Mouse (Mus musculus): Measurements from ENCODE around the gene 1700020A23Rik. TPM values are rescaled to one million over a fixed set of nuclear protein-coding genes. Genes with fewer than 3 reads are reported as not detected.
"Not testable (repeated sequence)": the region's sequence is repeated elsewhere in the genome, so short reads cannot be mapped to it uniquely, and the experiment has no call there.

Gene 1700020A23Rik
- total RNA-seq, 1 experiment = not detected

GRCm38 (mm10) chr2:130365211-130366094 lies 39.6 kb upstream of the 1700020A23Rik start:
- Histone ChIP-seq H3K36me3 (ENCODE audit: control insufficient read depth, insufficient read depth, low read length, poor library complexity, severe bottlenecking) (no peaks in the 10 kb centered on the region), H3K27ac (ENCODE audit: insufficient read depth, low read depth, low read length, poor library complexity, severe bottlenecking) (no peak overlapping the region), H3K4me1 (ENCODE audit: control insufficient read depth in 2 of 2, insufficient read depth in 2 of 2, low read length in 2 of 2, poor library complexity in 1 of 2) (peaks cover 0 to 9% of the 10 kb centered on the region in 2 experiments; a peak in 1 of 4 replicates), H3K9me3 (ENCODE audit: control insufficient read depth, insufficient read depth, low read depth, low read length) (no peaks in the 10 kb centered on the region), H3K9ac (ENCODE audit: insufficient read depth, low read depth, low read length, poor library complexity, severe bottlenecking) (no peak overlapping the region), H3K4me3 (ENCODE audit: insufficient read depth in 1 of 2, low read depth in 1 of 2, low read length in 2 of 2, poor library complexity in 1 of 2, severe bottlenecking in 1 of 2) (peak overlapping the region; percentile 16 to 43; a peak in 2 of 4 replicates)
- no peak for TF ChIP-seq CHD2 (IDR thresholded peaks at IDR 0.05; ENCODE audit: low read depth, low read length)
- TF ChIP-seq ZC3H11A (IDR thresholded peaks at IDR 0.05; ENCODE audit: borderline replicate concordance, low read depth, low read length) = no peak
- TF ChIP-seq ZNF384 (IDR thresholded peaks at IDR 0.05; ENCODE audit: low read depth, low read length) = no peak
- TF ChIP-seq MAFK (IDR thresholded peaks at IDR 0.05; ENCODE audit: insufficient read depth, low read depth, low read length) = no peak
- no peak for TF ChIP-seq HCFC1 (IDR thresholded peaks at IDR 0.05; ENCODE audit: borderline replicate concordance, insufficient read depth, low read length)
- in situ Hi-C loops (cut with MboI; ENCODE audit: low sequenced_read_pairs in 2 of 2, unreplicated experiment in 2 of 2) = no loop called here
- no peak for DNase-seq (ENCODE audit: low read depth, low spot score)

GRCm38 (mm10) chr2:130367386-130367785 lies 37.7 kb upstream of the 1700020A23Rik start:
- H3K9me3 ChIP-seq (ENCODE audit: control insufficient read depth, insufficient read depth, low read depth, low read length) = no peaks in the 10 kb centered on the region
- peaks cover 0 to 7% of the 10 kb centered on the region in 2 experiments; a peak in 1 of 4 replicates for H3K4me1 ChIP-seq (ENCODE audit: control insufficient read depth in 2 of 2, insufficient read depth in 2 of 2, low read length in 2 of 2, poor library complexity in 1 of 2)
- in situ Hi-C loops (cut with MboI; ENCODE audit: low sequenced_read_pairs in 2 of 2, unreplicated experiment in 2 of 2) = no loop called here
- H3K36me3 ChIP-seq (ENCODE audit: control insufficient read depth, insufficient read depth, low read length, poor library complexity, severe bottlenecking) = no peaks in the 10 kb centered on the region
- no peak overlapping the region for H3K4me3 ChIP-seq (ENCODE audit: insufficient read depth in 1 of 2, low read depth in 1 of 2, low read length in 2 of 2, poor library complexity in 1 of 2, severe bottlenecking in 1 of 2)
- DNase-seq (ENCODE audit: low read depth, low spot score) = no peak
- H3K27ac ChIP-seq (ENCODE audit: insufficient read depth, low read depth, low read length, poor library complexity, severe bottlenecking) = no peak overlapping the region
- TF ChIP-seq CHD2 (IDR thresholded peaks at IDR 0.05; ENCODE audit: low read depth, low read length) (no peak), MAFK (IDR thresholded peaks at IDR 0.05; ENCODE audit: insufficient read depth, low read depth, low read length) (no peak), HCFC1 (IDR thresholded peaks at IDR 0.05; ENCODE audit: borderline replicate concordance, insufficient read depth, low read length) (no peak), ZNF384 (IDR thresholded peaks at IDR 0.05; ENCODE audit: low read depth, low read length) (no peak), ZC3H11A (IDR thresholded peaks at IDR 0.05; ENCODE audit: borderline replicate concordance, low read depth, low read length) (no peak)
- H3K9ac ChIP-seq (ENCODE audit: insufficient read depth, low read depth, low read length, poor library complexity, severe bottlenecking) = no peak overlapping the region

- H3K9me3 ChIP-seq (ENCODE audit: control insufficient read depth, insufficient read depth, low read depth, low read length); H3K4me3 ChIP-seq (ENCODE audit: insufficient read depth in 1 of 2, low read depth in 1 of 2, low read length in 2 of 2, poor library complexity in 1 of 2, severe bottlenecking in 1 of 2); H3K27ac ChIP-seq (ENCODE audit: insufficient read depth, low read depth, low read length, poor library complexity, severe bottlenecking); H3K36me3 ChIP-seq (ENCODE audit: control insufficient read depth, insufficient read depth, low read length, poor library complexity, severe bottlenecking); in situ Hi-C loops (cut with MboI; ENCODE audit: low sequenced_read_pairs in 2 of 2, unreplicated experiment in 2 of 2); H3K9ac ChIP-seq (ENCODE audit: insufficient read depth, low read depth, low read length, poor library complexity, severe bottlenecking); H3K4me1 ChIP-seq (ENCODE audit: control insufficient read depth in 2 of 2, insufficient read depth in 2 of 2, low read length in 2 of 2, poor library complexity in 1 of 2); DNase-seq (ENCODE audit: low read depth, low spot score): not testable (repeated sequence)
Observed at GRCm38 (mm10) chr2:130373026-130373425, 32.0 kb upstream of the 1700020A23Rik start.

- Histone ChIP-seq H3K4me1 (ENCODE audit: control insufficient read depth in 2 of 2, insufficient read depth in 2 of 2, low read length in 2 of 2, poor library complexity in 1 of 2) (0 out of 4 replicates have a peak, but pooled peaks cover 0 to 1% of the 10 kb centered on the region in 2 experiments), H3K9me3 (ENCODE audit: control insufficient read depth, insufficient read depth, low read depth, low read length) (no peaks in the 10 kb centered on the region), H3K9ac (ENCODE audit: insufficient read depth, low read depth, low read length, poor library complexity, severe bottlenecking) (no peak overlapping the region), H3K4me3 (ENCODE audit: insufficient read depth in 1 of 2, low read depth in 1 of 2, low read length in 2 of 2, poor library complexity in 1 of 2, severe bottlenecking in 1 of 2) (no peak overlapping the region), H3K27ac (ENCODE audit: insufficient read depth, low read depth, low read length, poor library complexity, severe bottlenecking) (no peak overlapping the region), H3K36me3 (ENCODE audit: control insufficient read depth, insufficient read depth, low read length, poor library complexity, severe bottlenecking) (no peaks in the 10 kb centered on the region)
- DNase-seq (ENCODE audit: low read depth, low spot score) = no peak
- in situ Hi-C loops (cut with MboI; ENCODE audit: low sequenced_read_pairs in 2 of 2, unreplicated experiment in 2 of 2) = no loop called here
- TF ChIP-seq HCFC1 (IDR thresholded peaks at IDR 0.05; ENCODE audit: borderline replicate concordance, insufficient read depth, low read length) (no peak), ZNF384 (IDR thresholded peaks at IDR 0.05; ENCODE audit: low read depth, low read length) (no peak), ZC3H11A (IDR thresholded peaks at IDR 0.05; ENCODE audit: borderline replicate concordance, low read depth, low read length) (no peak), MAFK (IDR thresholded peaks at IDR 0.05; ENCODE audit: insufficient read depth, low read depth, low read length) (no peak), CHD2 (IDR thresholded peaks at IDR 0.05; ENCODE audit: low read depth, low read length) (no peak)
Observed at GRCm38 (mm10) chr2:130374951-130375350, 30.1 kb upstream of the 1700020A23Rik start.

Measured in ES-E14 (cell line).